Mouse (Mus musculus) 416B (cell line): Measurements from ENCODE around the gene Nfkb1.

Experiments used
- DNase-seq: peaks from one replicate; pipeline ENCODE4 v3.0.0; 2011; ENCODE audit warnings: low read depth

Nfkb1 gene

DNA sequence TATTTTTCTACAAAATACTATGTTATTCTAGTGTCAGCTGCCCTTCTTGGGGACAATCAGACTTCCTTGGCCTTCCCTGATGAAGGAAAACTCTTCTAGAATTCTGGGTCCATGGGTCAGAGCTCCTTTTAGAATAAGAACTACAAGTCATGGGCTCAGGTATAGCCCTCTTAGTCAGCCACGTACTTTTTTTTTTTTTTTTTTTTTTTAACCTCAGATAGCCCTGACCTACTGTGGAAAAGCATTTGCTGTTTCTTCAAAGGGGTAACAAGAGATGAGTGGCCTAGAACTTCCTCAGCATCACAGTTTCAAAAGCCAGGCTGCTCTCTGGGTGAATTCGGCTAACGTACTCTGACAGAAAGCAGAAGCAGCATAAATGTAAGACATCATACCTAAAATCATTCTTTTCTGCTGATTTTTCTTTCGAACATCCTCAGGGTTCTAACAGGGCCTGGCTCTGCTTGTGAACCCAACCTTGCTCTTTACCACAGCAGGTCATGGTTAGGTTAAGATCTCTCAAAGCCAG is 61.5 kb downstream of the Nfkb1 start:
- DNase-seq, result no peak

DNA sequence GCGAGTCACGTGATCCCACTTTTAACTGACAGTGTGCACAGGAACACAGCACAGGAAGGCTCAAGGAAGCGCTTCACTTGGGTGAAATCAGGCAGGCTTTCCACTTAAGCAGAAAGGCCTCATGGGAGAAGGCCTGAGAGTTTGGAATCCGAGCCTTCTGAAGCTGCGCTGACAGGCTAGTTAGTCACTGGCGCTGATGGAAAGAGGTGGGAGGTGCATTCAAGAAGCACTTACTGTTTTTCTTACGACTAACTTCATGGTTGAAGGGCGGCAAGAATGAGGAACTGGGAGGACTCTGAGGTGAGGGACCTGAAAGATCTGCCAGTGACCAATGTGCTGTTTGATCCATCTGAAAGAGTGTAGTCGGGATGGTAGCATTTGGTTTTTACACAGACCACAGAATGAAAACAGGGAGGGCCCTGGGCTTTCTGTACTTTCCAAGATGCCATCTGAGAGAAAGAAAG is 62.6 kb downstream of the Nfkb1 start:
- DNase-seq, result peak; percentile 21

DNA sequence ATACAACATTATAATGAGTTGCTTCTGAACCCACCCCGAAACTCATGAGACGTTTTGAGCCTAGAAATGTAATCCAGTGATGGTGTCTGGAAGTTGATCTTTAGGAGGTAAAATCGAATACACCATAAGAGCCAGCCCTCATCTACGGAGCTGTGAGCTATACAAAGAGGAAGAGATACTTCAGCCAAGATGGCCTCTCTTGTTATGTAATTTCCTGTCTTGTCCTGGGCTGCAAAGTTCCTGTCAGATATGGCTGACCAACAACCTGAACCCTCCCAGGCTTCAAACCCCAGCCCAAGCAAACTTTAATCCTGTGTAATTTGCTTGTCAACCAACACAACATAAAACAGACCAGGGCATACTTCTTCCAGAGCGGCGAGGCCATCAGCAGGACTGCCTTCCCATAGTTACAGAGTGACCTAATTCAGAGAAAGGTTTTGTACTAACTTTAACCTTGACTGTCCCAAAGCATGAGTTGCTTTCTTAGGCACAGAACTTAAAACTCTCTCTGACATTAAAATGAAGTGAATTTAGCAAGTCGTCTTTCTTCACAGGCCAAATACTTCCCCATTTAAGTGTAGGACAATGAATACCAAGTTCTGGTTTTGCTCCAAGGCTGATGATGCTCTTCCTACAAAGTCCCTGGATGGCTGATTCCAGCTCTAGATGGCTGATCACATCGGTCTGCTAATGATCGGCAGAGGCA is 63.2 kb downstream of the Nfkb1 start:
- peak; percentile 38 for DNase-seq

DNA sequence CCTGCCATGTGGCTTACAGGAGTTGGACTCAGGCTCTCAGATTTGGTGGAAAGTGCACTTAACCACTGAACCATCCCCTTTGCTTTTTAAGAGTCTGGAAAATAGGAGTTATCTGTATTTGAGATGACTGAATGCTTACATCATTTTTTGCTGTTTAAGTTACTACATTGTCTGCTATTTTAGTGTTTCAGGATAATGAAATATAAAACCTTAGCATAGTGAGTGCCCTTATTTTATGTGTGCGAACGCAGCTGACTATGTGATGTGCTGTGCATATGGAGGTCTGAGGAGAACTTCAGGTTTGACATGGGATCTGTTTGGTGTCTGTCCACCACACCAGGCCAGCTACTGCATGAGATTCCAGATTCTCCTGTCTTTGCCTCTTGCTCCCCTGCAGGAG is 66.1 kb downstream of the Nfkb1 start:
- no peak for DNase-seq

DNA sequence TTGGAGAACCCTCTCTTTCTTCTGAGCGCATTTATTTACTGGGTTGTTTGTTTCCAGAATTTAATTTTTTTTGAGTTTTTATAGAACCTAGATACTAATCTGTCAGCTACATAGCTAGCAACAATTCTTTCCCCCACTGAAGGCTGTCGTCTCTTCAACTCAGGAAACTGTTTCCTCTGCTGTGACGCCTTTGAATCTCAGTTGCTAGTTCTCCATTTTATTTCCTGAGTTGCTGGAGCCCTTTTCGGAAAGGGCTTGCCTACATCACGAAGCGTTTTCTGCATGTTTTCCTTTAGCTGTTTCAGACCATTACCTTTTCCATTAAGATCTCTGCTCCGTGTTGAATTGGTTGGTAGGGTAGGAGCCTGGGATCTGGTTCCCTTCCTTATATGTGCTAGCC is 74.6 kb downstream of the Nfkb1 start:
- no peak for DNase-seq

DNA sequence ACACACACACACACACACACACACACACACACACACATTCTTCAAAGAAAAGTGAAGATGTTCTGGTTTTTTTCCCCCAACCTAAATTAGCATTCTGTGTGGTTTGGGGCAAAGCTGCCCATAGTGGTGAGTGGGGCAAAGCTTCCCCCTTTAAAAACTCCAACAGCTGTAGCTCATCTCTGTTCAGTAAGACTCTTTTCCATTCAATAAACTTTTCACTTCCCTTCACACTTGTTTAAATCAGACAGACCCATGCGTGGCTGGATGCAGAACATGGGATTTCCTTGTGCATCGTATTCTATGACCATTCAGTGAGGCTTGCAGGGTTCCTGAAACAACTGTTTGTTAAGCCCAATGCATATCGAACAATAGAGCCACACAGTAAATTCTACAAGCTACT is 77.0 kb downstream of the Nfkb1 start:
- DNase-seq, result no peak

DNA sequence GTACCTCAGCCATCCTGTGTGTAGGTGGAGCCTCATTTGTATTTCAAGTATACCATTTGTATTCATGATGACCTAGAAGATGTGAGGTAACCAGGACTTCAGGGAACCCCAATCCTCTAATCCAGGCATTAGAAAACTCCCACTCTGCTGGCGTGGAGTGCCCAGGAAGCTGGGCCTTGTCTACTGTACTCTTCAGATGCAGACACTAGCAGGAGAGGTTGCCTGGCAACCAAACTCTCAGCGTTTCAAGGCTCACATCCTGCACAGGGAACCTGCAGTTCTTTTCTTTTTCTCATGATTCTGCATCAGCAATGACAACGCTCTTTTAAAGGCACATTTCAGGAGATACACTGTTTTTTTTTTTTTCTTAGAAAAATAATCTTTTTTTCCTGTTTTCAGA is 81.1 kb downstream of the Nfkb1 start:
- peak; percentile 24 for DNase-seq

DNA sequence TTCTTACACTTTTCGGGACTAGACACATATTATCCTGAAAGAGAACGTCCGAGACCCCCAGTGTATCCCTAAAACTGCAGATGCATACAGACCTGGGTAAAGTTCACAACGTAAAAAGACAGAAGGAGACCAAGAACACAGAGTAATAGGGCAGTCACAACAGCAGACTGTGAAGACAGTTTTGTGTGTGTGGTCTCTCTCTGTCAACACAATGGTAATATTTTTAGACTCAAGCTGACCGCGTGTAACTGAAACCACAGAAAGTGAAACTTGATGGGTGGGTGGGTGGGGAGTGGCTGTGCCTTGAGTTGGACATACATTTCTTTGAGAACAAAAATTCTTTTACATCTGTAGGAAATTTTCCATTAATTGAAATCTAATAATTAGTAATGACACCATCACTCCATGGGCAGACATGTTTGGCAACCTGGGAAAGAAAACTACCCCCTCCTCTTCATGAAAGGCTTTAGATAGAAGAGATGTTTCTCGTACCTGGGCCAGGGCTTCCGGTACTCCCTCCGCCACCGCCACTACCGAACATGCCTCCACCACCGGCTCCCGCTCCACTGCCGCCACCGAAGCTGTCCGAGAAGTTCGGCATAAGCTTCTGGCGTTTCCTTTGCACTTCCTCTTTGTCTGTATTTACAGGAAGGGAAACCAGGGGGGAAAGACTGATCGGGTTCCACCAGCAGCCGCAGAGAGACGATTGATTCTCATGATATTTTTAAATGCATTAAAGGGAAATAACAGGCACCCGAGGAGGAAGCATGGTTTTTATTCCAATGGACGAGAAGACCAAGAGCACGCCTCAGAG is 83.5 kb downstream of the Nfkb1 start:
- DNase-seq, result peak; percentile 76

DNA sequence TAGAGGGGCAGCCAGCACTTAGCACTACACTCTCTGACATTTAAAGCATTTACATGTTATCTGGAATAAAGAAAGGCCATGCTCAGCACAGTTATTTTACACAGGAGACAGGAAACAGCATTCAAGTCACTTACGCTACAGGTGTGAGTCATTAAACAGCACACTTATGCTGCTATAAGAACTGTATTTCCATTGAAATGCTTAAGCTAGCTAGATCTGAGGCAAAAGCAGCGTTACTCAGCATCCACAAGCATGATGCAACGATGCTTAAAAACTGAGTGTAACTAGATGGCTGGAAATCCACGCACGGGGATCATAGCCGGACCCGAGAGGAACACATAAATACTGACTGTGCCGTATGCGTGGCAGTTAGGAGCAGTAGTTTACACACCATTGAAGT is 84.3 kb downstream of the Nfkb1 start:
- peak; percentile 77 for DNase-seq

DNA sequence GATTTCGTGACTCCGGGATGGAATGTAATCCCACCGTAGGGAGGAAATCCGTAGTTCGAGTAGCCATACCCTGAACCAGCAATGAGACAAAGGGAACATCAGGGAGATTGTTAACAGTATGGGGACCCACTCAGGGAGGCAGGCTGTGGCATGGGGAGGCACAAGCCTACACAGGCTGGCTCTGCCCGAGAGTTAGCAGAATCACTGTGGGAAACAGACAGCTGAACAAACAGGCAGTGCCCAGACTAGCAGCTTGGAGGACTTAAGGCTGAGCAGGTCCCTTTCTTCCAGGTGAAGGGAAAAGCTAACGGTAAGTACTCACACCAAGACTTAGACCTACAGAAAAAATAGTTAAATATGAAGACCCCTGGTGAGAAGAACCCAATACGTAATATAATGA is 84.8 kb downstream of the Nfkb1 start:
- DNase-seq, result peak; percentile 22

DNA sequence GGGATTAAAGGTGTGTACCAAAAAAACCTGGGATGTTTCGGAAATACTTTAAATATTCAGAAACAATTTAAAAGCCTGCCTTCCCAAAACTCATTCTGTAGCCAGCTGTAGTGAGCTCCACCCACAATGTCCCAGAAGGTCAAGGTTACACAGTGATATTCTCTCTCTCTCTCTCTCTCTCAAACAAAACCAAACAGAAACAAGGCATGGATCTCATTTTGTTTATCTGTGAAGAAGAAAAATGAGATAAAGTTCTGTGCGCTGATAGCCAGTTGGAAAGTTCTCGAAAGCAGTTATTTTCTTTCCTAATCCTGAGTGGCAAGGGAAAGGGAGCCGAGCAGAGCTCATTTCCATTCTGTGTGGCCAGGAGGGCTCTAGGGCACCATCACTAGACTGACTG is 85.9 kb downstream of the Nfkb1 start:
- no peak for DNase-seq

DNA sequence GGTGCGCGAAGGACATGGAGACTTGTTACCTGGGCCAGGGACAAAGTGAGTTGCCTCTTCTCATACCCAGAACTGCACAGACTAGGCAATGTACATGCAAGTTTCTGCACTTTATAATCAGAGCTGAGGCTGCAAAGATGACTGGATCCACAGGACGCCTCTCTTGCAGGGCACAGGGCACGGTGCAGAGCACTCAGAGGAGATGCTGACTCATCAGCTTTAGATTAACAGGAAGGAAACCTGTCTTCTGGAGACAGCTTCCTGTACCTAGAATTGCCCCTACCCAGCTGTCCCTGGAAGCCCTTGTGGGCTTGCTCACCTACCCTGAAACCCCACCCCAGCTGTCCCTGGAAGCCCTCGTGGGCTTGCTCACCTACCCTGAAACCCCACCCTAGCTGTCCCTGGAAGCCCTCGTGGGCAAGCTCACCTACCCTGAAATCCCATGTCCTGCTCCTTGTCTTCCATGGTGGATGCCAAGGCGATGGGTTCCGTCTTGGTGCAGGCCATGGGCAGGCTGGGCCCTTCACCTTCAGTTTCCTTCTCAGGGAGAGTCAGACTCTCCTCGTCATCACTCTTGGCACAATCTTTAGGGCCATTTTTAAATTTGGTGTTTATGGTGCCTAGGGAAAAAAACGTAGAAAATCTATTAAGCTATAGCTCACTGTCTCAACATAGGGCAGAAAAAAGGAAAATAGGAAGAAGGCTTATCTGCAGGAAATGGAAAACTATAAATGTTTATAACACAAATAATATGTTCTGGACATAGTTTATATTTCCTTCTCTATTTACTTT is 86.5 kb downstream of the Nfkb1 start:
- peak; percentile 62 for DNase-seq

DNA sequence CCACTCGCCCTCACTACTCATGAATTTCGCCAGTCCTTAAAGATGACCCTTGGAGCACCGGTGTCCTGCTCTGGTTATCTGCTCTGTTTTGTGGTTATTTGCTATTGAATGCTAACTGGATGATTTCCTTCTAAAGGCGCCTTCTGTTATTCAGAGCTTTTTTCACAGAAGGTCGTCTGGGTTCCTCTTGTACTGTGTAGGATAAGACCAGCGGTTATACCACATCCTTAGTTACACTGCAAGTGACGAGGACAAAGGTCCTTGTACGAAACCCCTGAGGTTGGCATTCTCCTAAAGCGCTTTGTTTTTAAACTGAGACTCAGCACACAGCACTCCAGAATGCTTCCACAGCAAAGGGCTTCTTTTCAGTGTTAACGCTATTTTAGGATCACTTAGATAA is 88.6 kb downstream of the Nfkb1 start:
- peak; percentile 66 for DNase-seq

DNA sequence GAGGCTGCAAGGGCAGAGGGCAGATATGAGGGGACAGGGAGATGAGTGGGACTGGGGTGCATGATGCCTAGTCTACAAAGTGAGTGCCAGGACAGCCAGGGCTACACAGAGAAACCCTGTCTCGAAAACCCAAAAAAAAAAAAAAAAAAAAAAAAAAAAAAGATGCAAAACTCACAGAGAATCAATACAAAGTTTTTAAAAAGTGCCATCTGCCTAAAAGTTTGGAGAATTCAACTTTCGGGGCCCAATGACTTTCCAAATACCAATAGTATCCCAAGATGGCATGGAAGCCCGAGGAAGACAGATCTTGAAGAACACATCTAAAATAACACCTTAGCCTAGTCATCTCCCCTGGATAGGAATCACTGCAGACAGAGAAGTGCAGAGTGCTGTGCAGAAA is 93.0 kb downstream of the Nfkb1 start:
- DNase-seq, result no peak

DNA sequence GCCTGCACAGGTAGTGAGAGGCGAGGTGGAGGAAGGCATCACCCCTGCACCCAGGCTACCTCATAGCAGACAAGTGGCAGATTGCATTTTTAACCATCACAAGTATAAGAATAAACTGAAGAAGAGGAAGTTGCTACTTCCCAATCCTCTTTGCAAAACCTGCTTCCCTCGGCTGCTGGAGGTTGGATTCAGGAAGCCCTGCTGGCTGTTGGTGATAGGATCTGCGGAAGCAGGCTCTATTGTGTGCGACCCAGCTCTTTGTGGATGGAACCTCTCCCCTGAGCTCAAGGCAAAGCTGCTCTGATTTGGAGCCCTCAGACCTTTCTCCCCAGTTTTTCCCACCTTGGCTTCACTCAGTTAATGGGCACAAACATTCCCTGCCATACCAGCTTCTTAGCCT is 94.3 kb downstream of the Nfkb1 start:
- no peak for DNase-seq

DNA sequence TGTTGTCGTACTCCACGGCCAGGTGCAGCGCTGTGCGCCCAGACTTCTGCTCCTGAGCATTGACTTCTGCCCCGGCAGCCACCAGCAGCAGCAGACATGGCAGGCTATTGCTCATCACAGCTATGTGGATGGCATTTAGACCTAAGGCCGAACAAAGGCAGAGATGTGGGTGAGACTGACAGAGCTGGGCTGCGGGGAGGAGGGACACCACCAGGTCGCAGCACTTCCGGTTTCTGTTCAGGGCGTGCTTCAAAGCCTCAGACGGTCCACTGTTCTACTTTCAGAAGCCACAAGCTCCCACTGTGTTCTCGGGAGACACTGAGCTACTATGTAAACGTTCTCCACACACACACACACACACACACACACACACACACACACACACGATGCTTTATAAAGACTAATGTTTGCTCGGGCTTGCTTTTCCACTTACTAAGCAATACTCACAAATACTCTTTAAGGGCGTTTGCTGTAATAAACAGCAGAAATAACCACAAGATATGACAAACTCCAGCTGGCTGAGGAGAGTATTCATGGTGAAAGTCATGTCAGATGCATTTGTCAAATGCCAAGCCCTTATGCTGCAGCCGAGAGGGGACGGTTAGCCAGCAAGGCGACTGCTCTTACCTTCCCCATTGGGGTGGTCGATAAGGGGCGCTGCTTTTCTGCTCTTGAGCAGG is 97.0 kb downstream of the Nfkb1 start:
- DNase-seq, result no peak

DNA sequence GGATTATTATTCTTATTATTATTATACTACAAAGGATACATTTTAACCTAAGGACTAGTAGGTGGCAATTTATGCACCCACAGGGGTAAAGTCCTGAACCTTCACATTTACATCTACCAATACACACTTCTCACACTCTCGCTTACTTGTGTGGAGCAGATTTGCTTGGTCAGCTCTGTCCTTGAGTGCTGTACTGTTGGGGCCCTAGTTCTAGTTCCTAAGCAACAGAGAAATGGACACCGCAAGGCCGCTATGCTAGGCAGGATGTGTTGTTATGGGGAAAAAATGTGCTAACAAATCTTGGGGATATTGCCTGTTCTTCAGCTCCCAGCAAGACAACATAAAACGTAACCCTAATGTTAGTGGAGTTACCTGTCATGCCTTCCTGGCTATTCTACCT is 99.3 kb downstream of the Nfkb1 start:
- DNase-seq, result no peak

DNA sequence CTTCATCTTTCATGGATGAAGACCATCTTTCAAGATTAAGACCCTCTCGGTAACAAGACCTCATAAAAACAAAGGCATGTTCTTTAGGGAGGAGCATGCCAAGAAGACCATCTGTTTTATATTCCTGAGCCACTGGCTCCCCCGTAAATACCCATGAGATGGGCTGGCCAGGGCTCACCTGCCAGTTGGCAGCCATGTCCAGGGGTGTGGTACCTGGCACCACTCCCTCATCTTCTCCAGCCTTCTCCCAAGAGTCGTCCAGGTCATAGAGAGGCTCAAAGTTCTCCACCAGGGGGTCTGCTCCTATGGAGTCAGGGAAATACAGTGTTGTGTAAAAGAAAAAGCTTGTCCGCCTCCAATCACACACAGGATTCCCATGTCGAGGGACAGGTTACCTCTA is 100.0 kb downstream of the Nfkb1 start:
- no peak for DNase-seq

DNA sequence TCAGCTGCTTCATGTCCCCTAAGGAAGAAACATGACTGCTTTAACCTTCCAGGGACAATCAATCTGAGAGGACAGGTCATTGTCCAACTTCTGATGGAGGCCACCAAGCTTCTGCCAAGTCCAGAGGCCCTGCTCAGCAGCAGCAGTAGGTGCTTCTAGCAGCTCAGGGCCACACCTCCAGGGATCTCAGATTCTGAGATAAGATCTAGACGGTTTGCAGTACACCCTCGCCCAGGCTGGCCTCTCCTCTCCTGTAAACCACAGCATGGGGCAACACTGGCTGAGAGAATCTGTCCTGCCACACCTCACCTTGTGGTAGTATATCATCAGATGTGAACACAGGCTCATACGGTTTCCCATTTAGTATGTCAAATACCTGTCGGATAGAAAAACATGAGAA is 100.9 kb downstream of the Nfkb1 start:
- peak; percentile 43 for DNase-seq

DNA sequence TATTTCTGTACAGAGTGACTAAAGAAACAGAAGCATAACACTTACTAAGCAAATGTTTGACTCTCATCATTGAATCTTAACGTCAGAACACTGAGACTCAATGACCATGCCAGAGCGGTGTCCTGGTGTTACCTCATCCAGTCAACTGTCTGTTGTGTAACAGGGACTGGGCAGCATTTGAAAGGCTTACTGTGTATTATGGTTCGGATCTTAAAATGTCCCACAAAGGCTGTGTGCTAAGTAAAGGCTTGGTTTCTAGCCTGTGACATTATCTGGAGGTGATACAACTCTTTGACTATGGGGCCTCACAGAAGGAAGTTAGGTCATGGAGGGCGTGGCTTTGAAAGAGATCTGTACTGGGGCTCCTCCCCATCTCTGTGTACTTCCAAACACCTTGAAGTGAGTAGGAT is 104.9 kb downstream of the Nfkb1 start:
- no peak for DNase-seq

DNA sequence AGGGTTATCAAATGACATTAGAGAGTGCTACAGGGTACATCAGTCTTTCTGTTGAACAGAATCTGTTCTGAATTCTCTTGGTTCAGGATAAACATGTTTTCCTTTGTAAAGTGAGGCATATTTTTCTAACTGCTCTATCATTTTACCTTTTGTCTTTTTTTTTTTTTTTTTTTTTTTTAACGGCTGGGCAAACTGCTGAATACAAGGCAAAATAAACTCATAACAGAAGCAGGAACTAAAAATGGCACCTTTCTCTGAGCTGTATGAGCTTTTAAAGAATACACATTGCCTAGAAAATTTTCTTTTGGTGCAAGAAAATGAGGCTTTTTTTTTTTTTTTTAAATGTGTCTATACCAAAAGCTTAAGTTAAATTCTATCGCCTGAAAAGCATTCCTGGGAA is 105.3 kb downstream of the Nfkb1 start:
- no peak for DNase-seq

DNA sequence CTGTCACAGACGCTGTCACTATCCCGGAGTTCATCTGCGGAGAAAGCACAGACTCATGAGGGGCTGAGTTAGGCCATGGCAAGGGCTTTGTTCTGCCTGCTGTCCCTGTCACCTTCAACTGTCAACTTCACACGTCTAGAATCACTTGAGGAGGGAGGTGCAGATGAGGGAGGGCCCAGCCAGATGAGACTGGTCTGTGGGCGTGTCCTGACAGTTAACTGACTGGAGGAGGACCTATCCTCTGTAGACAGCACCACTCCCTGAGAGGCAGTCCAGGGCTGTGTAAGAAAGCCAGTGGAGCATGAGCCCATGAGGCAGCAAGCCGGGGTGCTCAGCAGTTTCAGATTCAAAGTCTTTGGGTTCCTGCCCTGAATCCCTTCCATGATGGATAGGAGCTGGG is 105.9 kb downstream of the Nfkb1 start:
- DNase-seq, result no peak
